Mouse (Mus musculus) layer of hippocampus, postnatal 36 days (tissue): ENCODE results near the gene Rps6ka3. TPM values are rescaled to one million over a fixed set of nuclear protein-coding genes. Genes with fewer than 3 reads are reported as not detected.

Experiments
- DNase-seq, 2 experiments: peaks; one replicate each; pipeline ENCODE4 v3.0.0; 2022
- total RNA-seq, 2 experiments: library from RNA; stranded (reverse); gene quantifications; 2 replicates each; pipeline ENCODE4 v1.2.3; 2021

Gene Rps6ka3
- total RNA-seq = 10 to 100 TPM; 30.6 to 31.8 TPM

DNA sequence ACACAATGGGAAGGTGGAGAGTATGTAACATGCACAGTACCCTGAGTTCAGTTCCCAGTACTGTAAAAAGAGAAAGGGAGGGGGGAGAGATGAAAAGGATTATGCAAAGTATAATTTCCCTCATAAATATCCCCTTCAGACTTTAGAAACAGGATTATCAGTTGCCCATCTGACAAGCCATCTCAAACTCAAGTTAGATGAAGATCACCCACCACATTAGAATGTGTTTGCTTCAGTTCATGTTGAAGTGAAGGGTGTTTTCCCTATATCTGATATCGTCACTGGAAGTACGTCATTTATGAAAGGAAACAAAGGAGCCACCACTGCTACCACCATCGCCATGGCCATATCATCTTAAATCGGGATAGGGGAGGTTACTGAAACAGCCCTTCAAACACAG, at the start of gene Rps6ka3:
Gene Rps6ka3, plus strand, starts transcription at position 301 of the 400 bp plus-strand sequence.
- DNase-seq = no peak

DNA sequence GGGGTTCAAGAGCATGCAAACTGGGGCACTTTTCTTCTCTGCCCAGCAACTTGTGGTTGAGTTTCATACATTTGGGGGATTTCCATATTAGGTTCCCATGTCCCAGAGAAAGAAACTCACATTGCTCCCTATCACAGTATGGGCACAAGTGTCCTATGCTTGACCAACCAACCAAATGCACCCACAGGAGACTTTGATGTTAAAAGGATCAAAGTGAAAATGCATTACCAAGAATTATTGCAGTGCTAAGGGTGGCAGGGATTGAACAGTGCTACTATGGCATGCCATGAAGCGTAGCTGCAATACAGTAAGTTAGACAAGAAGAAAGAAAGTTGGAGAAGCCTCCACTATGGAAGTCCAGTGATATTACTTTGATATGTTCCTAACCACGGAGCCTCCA, 40.9 kb upstream of the Rps6ka3 start:
- DNase-seq = no peak

DNA sequence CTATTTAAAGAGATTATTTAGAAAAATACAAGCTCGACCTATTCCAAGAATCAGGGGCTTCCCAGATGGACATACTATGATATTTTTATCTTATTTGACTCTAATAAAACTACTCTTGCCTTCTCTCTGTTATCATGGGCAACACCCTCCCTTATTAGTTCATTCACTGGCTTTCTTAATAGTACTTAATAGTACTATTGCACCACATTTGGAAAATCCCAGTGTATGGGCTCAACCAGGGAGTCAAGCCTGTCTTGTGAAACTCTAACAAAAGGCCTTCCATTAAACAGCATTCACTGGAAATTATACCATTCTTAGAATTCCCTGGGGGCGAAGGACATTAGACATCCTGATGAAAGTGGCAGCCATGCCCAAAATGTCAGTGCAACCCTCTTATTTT, 38.5 kb upstream of the Rps6ka3 start:
- no peak for DNase-seq

DNA sequence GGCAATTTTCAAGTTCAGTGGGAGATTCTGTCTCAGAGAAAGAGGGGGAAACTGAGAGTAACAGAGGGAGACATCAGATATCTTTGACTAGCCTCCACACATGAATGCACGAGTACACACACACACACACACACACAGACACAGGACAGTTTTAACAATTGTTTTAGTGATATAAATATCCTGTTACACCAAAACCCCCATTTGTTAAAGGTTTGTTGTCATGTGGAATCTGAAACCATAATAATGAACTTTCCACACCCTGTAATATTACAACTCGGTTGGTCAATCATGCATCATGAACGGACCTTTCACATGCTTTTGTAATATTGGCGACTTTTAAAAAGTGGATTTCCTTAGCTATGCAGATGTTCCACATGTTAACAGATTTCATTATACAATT, 18.5 kb upstream of the Rps6ka3 start:
- DNase-seq = no peak

DNA sequence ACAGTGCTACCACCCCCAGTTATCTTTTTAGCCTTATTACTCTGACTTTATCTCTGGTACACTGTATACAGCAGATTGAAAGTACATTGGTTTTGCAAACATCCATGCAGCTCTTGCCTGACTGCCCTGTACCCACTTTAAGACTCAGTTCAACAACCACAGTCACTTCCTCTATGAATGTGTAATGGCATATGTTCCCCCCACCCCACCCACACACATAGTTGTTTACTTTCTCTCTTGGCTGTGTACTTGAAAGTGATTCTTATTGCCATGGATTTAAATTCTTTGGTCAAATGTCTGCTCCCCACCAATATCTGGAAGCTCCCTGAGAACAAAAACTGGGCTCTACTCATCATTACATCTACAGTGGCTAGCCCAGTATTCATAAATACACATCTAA, 10.6 kb upstream of the Rps6ka3 start:
- no peak for DNase-seq

DNA sequence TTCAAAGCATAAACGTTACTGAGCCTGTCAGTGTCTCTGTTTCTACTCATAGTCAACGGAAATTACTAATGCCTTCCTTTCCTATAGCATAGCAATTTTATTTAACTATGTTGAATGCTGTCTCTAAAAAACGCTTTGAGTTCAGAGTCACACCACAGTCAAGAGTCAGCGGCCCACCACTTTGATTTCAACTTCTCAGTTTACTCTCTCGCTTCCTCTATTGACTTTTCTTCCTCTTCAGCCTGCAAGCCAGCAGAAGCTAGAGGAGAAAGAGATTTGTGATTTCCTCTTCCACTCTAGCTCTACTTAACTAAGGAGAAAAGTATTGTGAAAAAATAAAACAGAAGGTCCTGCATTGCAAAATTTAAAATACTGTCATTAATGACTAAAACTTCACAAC, 10.0 kb upstream of the Rps6ka3 start:
- no peak for DNase-seq

DNA sequence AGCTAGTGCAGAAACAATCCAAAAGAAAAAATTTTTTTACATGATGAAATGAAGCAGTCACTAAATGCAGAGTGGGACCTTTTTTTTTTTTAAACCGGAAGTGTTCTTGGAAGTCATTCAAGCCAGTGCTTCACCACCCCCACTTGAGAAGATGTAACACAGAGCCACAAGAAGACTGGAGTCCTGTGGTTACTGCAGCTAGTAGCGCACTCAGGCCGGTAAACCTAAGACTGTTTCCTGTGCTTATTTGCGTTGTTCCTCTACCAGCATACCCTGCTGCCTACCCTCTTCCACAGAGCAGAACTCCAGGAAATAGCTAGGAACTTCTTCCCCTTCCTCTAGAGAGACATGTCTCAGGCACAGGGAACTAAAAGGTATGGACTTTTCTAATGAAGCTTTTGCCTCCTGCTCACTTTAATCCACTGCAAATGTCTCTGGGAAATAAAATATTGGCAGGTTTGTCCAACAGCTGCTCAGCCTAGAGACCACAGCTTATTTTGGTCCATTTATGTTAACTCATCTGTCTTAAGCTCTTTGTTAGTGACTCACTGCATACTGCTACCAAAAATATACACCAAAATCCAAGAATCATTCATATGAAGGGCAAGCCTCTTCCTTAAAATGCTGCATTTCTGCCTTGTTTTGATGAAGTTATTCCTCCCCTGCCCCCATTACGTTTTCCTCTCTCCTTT, 931 bp downstream of the Rps6ka3 start:
- no peak for DNase-seq

DNA sequence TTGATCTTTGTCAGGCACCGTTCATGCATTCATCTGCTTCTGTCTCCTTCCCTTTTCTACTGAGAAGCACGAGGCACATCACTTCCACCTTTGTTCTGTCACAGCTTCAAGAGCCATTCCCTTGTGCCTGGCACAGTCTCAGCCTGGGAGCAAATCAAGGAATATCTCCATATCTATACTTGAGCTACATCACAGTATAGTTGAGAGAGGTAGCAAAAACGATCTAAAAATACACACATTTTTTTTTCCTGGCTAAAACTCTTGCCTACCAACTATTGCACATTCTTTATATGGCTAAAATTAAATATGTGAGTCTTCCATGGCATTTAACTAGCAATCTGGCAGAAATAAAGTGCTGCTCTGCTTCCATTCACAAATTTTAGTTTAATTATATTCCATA, 5.1 kb downstream of the Rps6ka3 start:
- DNase-seq = no peak

DNA sequence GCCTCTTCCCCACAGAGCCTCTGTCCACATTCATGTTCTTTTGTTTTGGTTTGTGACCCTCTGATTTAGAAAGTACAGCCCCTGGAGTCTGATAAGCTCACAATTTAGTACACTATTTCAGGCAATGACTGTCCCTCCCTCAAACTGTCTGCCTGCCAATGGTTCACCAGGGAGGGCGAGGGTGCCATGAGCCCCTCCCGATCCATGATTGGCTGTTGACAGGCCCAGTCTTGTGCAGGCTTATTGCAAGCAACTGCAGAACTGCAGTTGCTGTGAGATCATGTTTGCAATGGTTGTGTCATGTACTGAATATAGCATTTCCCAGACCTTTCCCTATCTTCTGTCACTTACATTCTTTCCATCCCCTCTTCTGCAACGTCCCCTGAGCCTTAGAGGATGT, 12.4 kb downstream of the Rps6ka3 start:
- DNase-seq = no peak

DNA sequence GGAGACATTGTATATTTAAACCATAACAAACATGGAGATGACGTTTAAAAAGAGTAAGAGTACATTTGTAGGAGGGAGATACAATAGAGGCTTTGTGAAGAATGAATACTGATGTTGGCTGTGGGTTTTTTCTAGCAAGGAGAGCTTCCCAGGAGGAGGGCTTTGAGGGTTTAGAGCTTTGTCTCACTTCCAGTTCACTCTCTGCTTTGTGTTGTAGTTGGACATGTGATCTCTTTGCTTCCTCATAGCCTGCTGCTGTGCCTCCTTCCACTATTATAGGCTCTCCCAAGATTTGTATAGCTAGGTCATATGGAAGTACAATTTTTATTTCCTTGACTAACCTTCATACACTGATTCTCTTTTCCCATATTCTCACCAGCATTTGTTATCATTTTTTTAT, 27.2 kb downstream of the Rps6ka3 start:
- no peak for DNase-seq

DNA sequence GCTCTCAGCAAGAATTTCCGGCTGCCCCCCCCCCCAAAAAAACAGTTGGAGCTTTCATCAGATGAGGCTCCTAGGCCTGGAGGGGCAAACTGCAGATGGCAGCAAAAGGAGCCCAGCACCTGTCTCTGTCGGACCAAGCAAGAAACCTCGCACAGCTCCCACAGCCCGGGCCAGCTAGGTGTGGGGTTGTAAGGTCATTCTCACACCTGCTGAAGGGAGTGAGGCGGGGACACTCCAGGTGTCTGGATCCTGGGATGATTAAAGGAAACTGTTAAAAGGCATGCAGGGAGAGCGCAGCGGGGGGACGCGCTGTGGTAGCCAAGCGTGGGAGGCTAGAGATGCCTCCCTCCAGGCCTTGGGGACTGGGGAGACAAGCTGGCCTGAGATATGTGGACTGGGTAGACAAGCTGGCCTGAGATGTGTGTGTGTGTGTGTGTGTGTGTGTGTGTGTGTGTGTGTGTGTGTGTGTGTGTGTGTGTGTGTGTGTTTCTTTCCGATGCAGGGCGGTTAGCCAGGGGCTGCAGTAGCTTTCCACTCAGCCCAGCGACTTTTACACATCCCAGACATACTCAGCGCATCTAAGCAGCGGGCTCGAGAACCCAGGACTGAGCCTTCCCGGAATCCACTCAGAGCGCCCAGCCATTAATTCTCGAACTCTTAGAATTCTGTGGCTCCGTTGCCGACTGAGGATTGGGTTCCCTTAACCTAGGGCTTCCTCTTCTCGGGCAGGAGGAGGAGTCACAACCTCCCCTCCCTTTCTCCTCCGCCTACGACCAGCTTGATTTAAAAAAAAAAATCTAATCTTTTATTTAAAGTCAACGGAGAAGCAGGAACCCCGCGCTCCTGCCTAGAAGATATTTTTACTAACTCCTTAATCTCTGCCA, 44.1 kb downstream of the Rps6ka3 start:
- DNase-seq = peak; percentile 2 to 10

DNA sequence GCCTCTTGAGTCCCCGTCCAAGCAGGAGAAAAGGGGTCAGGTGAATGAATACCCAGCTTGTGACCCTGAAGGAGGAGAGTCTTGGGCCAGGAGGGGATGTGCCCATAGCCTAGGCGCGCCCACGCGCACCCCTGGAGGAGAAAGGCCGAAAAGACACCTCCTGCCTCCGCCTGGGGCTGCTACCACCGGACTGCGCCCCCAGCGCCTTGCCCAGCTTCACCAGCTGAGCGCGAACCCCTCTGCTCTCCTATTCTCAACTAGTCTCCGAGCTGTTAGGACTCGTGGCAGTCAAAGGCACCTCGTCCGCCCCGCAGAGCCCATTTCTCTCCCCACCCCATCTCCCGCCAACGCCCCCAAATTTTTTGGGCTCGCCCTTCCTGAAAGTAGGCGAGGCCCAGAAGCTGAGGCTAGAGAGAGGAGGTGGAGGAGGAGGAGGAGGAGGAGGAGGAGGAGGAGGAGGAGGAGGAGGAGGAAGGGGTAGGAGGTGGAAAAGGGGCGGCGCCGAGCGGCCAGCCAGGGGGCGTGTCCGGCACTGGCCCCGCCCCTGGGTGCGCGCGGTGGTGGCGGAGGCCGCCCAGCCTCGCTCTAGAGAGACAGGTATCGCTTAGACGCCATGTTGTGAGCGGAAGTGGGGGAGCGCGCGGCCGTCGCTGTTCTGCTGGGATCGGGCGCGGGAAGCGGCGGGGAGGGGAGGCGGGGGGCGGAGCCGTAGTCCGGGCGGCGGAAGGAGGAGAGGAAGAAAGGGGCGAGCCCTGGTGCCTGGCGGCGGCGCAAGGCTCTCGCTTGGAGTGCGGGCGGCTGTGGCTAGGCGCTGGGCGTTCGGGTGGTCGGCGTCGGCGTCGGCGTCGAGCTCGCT, 45.2 kb downstream of the Rps6ka3 start:
- DNase-seq = peak; percentile 78 to 81

DNA sequence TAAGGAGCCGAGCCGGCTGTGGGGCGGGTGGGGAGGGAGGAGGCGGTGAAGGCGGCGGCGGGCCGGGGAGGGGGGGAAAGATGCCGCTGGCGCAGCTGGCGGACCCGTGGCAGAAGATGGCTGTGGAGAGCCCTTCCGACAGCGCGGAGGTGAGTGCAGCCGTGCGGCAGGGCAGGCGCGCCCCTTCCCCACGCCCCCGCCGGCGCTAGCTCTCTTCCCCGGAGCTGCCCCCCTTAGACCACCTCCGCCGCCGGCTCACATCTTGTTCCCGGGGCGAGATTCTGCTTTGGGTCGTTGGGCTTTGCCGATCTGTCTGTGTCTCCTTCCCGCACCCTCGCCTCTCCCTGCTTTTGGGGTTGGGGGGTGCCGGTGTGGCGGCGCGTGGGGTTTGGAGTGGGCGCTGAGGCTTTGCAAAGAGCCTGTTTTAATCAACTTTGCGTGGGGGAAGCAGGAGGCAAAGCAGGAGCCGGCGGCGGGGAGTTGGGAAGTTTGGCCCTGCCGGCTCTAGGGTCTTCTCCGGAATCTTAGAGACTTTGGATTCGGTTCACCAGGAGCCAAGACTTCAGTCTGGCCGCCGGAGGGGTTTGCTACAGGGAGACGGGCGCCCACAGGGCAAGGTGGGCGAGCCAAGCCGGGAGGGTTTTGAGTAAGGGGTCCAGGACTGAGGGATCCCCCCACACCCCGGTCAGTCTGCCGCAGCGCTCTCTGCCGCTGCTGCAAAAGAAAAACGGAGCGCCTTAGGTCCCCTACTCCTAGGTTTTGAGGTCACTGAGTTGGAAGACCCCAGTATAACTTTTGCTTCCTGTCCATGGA, 46.1 kb downstream of the Rps6ka3 start:
- peak; percentile 14 to 36 for DNase-seq

DNA sequence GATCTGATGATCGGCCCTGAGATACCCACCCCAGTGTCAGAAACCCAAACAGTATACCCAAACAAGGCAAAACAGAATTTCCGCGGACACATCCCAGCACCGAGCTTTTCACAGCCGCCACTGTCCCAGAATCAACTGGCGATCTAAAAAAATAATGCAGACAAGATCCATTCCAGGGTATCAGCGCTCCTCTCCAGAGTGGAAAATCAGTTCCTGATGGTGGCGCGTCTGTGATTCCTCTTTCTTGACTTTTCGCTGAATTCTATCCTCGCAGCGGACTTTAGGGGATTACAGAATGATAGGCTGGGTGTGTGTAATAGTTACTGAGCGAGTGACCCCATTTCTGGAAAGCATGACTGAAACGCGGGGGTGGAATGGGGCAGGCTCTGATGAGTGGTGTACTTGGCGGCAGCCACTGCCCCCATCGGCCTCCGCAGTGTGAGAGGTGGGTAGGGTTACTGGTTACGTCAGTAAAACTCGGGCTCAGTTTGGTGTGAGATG, 46.9 kb downstream of the Rps6ka3 start:
- peak; percentile 10 to 13 for DNase-seq

DNA sequence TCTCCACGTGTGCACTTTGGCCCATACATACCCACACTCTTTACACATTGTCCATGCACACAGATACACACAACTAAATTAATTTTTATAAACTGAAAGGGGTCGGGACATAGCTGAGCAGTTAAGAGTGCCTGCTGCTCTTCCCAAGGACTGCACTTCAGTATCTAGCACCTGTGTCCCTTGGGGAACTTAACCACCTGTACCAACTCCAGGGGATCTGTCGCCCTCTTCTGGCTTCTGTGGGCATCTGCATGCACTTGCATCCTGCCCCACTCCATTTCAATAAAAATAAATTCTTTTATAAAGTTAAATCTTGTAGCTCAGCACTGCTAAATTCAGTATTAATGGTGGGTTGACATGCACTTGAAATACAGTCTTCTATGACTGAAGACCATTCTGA, 54.6 kb downstream of the Rps6ka3 start:
- no peak for DNase-seq

DNA sequence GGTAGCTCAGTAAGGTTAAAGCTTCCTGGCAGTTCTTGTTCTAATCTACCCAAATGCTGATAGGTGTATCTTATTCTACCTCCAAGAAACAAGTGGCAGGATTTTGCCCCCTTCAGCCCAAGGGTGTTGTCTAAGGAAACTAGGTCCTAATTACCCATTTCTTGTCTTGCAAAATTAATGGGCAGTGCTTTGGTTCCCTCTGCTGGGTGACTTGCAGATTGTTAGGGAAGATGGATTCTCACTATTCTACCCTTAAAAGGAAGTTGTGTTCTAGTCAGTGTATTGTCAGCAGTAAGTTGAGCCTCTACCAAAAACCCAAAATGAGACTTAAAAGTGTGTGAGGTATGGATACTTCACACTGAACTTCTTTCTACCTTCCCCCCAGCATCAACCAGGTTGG, 59.0 kb downstream of the Rps6ka3 start:
- DNase-seq = no peak

DNA sequence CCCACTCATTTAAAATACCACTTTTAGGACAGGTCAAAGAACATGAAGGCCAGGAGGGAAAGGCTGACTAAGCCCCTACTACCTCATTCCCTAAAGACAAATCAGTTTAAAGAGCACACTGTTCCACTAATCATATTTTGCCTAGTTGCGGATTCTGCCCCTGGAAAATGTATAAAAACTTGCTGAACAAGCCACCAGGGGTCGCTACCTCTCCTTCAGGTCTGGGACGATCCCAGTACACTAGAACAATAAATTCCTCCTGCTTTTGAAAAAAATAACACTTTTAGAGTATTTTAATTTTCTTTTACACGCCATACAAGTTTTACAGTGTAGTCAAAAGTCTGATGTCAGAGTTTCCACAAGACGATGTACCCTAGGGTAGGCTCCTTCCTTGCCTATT, 76.7 kb downstream of the Rps6ka3 start:
- DNase-seq = no peak

DNA sequence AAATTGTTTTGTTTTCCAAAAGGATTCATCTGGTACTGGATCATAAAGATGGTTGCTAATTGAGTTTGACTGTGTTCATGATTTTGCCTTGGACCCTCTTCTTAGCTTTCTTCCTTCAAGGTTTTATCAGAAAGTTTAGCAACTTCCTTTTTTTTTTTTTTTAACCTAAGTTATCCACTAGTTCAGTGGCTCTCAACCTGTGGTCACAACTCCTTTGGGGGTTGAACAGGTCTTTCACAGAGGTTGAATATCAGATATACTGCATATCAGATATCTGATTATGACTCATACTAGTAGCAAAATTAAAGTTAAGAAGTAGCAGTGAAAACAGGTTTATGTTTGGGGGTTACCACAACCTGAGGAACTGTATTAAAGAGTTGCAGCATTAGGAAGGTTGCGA, 85.8 kb downstream of the Rps6ka3 start:
- DNase-seq = no peak

DNA sequence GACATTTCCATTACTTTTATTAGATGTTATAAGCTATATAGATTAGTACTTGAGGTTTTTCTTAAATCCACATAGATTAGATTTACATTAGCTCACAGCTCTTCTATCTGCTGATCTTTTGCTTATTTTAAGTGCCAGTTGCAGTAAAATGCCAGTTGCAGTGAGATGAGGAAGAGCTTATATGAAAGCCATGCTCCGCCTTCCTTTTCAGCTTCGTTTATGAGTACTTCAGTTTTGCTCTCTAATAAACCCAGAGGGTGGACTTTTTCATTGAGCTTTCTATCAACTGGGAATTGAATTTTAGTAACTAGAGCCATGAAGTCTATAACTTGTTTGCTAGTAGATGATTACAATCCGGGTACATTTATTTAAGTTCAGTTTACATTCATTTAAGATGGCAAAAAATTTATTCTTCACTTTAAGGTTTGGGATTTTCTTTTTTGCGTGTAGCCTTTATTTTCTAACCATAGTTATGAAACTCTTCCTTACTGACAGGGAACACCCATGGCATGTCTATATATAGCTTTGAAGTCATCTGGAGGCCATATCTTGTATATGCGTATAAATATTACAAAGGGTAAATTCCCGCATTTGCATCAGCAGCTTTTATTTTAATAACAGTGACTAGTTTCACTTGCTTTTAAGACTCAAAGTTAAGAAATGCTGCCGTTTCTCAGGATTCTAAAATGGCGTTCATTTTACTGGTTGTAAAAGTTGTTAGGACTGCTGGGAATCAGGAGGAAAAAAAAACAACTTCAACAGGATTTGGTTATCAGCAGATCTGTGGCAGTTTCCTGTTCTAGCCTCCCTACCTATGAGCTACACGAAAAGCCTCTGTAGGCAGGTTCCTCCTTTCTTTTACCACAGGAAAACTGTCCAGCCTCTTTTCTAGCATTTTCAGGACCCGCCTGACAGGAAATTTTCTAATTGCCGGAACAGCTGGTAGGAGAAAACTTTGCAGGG, 92.5 kb downstream of the Rps6ka3 start:
- no peak for DNase-seq

DNA sequence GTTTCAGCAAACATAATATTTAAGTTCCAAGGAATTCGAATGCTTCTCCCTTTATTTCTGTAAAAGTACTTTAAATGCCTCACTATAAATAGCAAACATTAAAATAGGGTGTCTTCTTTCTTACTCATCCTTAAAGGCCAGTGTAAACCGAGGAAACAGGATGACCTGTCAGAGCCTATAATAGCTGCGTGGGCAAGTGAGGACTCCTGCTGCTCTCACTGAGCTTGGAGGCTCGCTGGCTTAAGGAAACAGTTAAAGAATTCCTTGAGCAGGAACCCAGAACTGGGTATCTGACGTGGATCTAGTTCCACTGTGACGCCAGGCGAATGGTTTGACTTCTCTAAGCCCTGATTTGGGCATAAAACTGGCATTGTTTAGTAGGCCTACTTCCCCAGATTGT, 105.2 kb downstream of the Rps6ka3 start:
- DNase-seq = no peak

DNA sequence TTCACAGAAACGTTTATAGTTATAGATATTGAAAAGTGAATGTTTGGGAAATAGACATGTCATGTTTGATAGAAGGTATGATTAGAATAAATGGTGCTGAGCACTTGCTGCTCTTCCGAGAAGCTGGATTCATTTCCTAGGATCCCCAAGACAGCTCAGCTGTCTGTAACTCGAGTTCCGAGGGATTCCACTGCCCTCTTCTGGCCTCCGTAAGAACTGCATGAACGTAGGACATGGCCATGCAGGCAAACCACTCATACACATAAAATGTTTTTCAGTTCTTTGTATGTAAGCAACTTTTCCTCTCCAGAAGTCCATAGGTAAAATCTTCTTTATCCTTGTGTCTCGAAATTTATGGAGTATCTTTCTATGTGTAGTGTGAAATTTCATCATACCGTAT, 111.2 kb downstream of the Rps6ka3 start:
- peak; percentile 42 to 62 for DNase-seq
